Mouse (Mus musculus): ENCODE measurements around the gene Dlst.

- TF ChIP-seq CTCF (IDR thresholded peaks at IDR 0.05; ENCODE audit: insufficient read depth, low read length) (no peak), POLR2A (IDR thresholded peaks at IDR 0.05; ENCODE audit: borderline replicate concordance, extremely low read depth, low read depth, low read length) (no peak)
Measured at GRCm38 (mm10) chr12:85124751-85125150, 14.1 kb downstream of the Dlst start.
